Mouse (Mus musculus): ENCODE results near the gene Mapre3. TPM values are rescaled to one million over a fixed set of nuclear protein-coding genes. Genes with fewer than 3 reads are reported as not detected.

Gene Mapre3
- total and polyA plus RNA-seq, 3 experiments: 0.28 to 2.3 (median 1.6) TPM

DNA sequence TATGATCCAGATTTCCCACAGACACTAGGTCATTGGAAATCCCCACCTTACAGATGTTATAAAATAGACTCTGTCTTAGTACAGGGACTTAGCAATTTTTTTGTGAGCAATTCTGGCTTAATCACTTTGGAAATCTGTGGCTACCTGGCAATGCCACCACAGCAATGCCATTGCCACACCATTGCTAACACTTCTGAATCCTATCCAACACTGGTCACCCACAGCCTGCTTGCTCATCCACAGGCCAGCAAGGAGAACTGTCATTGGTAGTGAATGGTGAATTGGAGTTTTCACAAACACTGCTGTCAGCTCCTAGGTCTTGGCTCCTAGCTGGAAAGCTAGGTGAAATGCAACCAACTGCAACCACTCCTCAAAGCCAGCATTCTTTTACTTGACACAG lies 96.0 kb downstream of the Mapre3 start:
- H3K4me2 ChIP-seq (ENCODE audit: insufficient read depth, low read depth, poor library complexity, severe bottlenecking): no peak overlapping the region
- dilution Hi-C loops (cut with MboI; ENCODE audit: extremely low pct_ligation_motif_present, extremely low pct_unique_long_range_greater_than_20kb, low sequenced_read_pairs): no loop called here
- peaks cover 10% of the 10 kb centered on the region for H3K27me3 ChIP-seq (replicated peaks)
- peaks cover 20% of the 10 kb centered on the region for H3K79me2 ChIP-seq (replicated peaks; ENCODE audit: control insufficient read depth, extremely low read depth, insufficient read depth, poor library complexity, severe bottlenecking)
- H3K9ac ChIP-seq (ENCODE audit: insufficient read depth, low read depth): no peak overlapping the region
- no peaks in the 10 kb centered on the region for H3K9me3 ChIP-seq (replicated peaks; ENCODE audit: low read length)
- no peak overlapping the region for H3K4me3 ChIP-seq (replicated peaks in 1 of 3; ENCODE audit: low read depth in 2 of 3, low read length in 2 of 3, poor library complexity in 1 of 3)
- peaks cover 5 to 23% of the 10 kb centered on the region in 2 experiments for H3K4me1 ChIP-seq (ENCODE audit: control insufficient read depth in 1 of 2, insufficient read depth in 2 of 2)
- no peak for DNase-seq (ENCODE audit: extremely low read depth)
- peaks cover 6 to 8% of the 10 kb centered on the region in 2 experiments for H3K36me3 ChIP-seq (replicated peaks in 1 of 2; ENCODE audit: control insufficient read depth in 1 of 2, insufficient read depth in 1 of 2, low read length in 1 of 2)
- TF ChIP-seq MAFK (IDR thresholded peaks at IDR 0.05; ENCODE audit: insufficient replicate concordance, low read length) (no peak), RAD21 (IDR thresholded peaks at IDR 0.05; ENCODE audit: low read depth, low read length) (no peak), ZMIZ1 (IDR thresholded peaks at IDR 0.05; ENCODE audit: low read depth, low read length) (no peak), USF1 (IDR thresholded peaks at IDR 0.05; ENCODE audit: low read depth, low read length) (no peak), MYC (IDR thresholded peaks at IDR 0.05; ENCODE audit: low read depth, low read length) (no peak), UBTF (IDR thresholded peaks at IDR 0.05; ENCODE audit: low read depth, low read length) (no peak), GABPA (IDR thresholded peaks at IDR 0.05; ENCODE audit: insufficient replicate concordance, low read depth, low read length) (no peak)
- no peak overlapping the region for H3K27ac ChIP-seq (ENCODE audit: insufficient read depth, low read depth)
- in situ Hi-C loops (cut with MboI; ENCODE audit: low pct_ligation_motif_present, low pct_unique_long_range_greater_than_20kb, low sequenced_read_pairs): no loop called here

DNA sequence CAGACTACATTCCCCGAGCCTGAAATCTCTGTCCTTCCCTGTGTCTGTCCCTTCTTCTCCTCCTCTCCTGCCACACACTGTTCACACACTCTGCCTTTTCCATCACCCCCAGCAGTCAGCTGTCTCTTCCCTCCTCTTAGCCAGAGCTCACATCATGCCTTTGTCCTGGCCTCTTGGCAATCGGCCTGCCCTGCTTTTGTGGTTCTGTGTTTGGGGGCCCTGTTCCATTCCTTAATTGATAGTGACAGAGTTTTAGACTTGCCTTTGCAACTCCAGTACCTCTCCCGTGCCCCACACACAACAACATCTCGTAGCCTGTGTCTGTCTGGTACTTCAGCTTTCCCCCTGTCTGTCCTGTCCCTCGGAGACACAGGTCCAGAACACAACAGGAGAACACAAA lies 97.7 kb downstream of the Mapre3 start:
- no peak overlapping the region for H3K9ac ChIP-seq (ENCODE audit: insufficient read depth, low read depth)
- peaks cover 3% of the 10 kb centered on the region; the same call in 1 of the 2 replicates for H3K79me2 ChIP-seq (replicated peaks; ENCODE audit: control insufficient read depth, extremely low read depth, insufficient read depth, poor library complexity, severe bottlenecking)
- H3K27me3 ChIP-seq (replicated peaks): peaks cover 14% of the 10 kb centered on the region
- in situ Hi-C loops (cut with MboI; ENCODE audit: low pct_ligation_motif_present, low pct_unique_long_range_greater_than_20kb, low sequenced_read_pairs): no loop called here
- no peak overlapping the region for H3K4me2 ChIP-seq (ENCODE audit: insufficient read depth, low read depth, poor library complexity, severe bottlenecking)
- no peak overlapping the region for H3K4me3 ChIP-seq (replicated peaks in 1 of 3; ENCODE audit: low read depth in 2 of 3, low read length in 2 of 3, poor library complexity in 1 of 3)
- no peak for DNase-seq (ENCODE audit: extremely low read depth)
- peaks cover 4 to 27% of the 10 kb centered on the region in 2 experiments for H3K4me1 ChIP-seq (ENCODE audit: control insufficient read depth in 1 of 2, insufficient read depth in 2 of 2)
- H3K9me3 ChIP-seq (replicated peaks; ENCODE audit: low read length): no peaks in the 10 kb centered on the region
- no peak overlapping the region for H3K27ac ChIP-seq (ENCODE audit: insufficient read depth, low read depth)
- no peak for TF ChIP-seq CHD1 (IDR thresholded peaks at IDR 0.05; ENCODE audit: low read depth, low read length)
- TF ChIP-seq SIN3A (IDR thresholded peaks at IDR 0.05; ENCODE audit: low read length): no peak
- TF ChIP-seq ZC3H11A (IDR thresholded peaks at IDR 0.05; ENCODE audit: low read depth, low read length): no peak
- TF ChIP-seq TCF12 (IDR thresholded peaks at IDR 0.05; ENCODE audit: low read depth, low read length): no peak
- TF ChIP-seq ELF1 (IDR thresholded peaks at IDR 0.05; ENCODE audit: low read depth, low read length): no peak
- no peak for TF ChIP-seq RCOR1 (conservative IDR thresholded peaks at IDR 0.05; ENCODE audit: low read depth, low read length)
- no peak for TF ChIP-seq CTCF (conservative IDR thresholded peaks at IDR 0.05 in 1 of 2, IDR thresholded peaks at IDR 0.05 in 1 of 2; ENCODE audit: low read depth in 2 of 2, low read length in 2 of 2)
- no peak for TF ChIP-seq POLR2A (IDR thresholded peaks at IDR 0.05; ENCODE audit: low read depth, low read length)
- TF ChIP-seq USF2 (conservative IDR thresholded peaks at IDR 0.05; ENCODE audit: low read depth, low read length): no peak
- TF ChIP-seq ETS1 (conservative IDR thresholded peaks at IDR 0.05; ENCODE audit: low read depth, low read length): no peak
- TF ChIP-seq NELFE (IDR thresholded peaks at IDR 0.05; ENCODE audit: low read depth, low read length): no peak
- no peak for TF ChIP-seq SMC3 (IDR thresholded peaks at IDR 0.05; ENCODE audit: low read depth, low read length)
- no peak for TF ChIP-seq MYC (IDR thresholded peaks at IDR 0.05; ENCODE audit: low read depth, low read length)
- TF ChIP-seq E2F4 (IDR thresholded peaks at IDR 0.05; ENCODE audit: insufficient replicate concordance, low read depth, low read length): no peak
- no peak for TF ChIP-seq MXI1 (IDR thresholded peaks at IDR 0.05; ENCODE audit: low read depth, low read length)
- TF ChIP-seq NRF1 (IDR thresholded peaks at IDR 0.05; ENCODE audit: low read depth, low read length): no peak
- no peak for TF ChIP-seq JUN (IDR thresholded peaks at IDR 0.05; ENCODE audit: insufficient read depth, low read depth, low read length)
- TF ChIP-seq EP300 (IDR thresholded peaks at IDR 0.05; ENCODE audit: low read length): no peak
- dilution Hi-C loops (cut with MboI; ENCODE audit: extremely low pct_ligation_motif_present, extremely low pct_unique_long_range_greater_than_20kb, low sequenced_read_pairs): no loop called here
- H3K36me3 ChIP-seq (replicated peaks in 1 of 2; ENCODE audit: control insufficient read depth in 1 of 2, insufficient read depth in 1 of 2, low read length in 1 of 2): no peaks in the 10 kb centered on the region

All from CH12.LX (cell line).